ENCODE assay signal across 25 mouse cellular contexts in the genomic region with DNA sequence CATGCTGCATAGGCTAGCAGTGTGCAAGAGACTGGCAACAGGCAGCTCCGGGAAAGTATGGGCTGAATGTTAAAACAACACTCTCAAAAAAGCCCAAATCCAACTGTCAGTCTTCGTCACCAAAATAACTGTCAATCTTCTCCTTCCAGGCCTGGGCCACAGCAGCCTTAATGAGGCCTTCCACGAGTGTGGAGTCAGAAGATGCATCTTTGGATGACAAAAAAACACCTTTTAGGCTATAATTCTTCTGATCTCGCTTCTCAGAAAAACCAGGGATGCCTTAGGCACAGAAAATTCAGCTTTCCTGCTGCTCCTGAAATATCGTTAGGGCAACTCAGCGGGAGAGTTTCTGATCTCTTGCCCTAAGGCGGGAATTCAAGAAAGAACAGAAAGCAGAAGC.
"Had no signal": no experiment of that assay in that cellular context is flagged by ENCODE, and none has a peak within 500 bp of the region (broad histone marks: within the 10 kb centered on the region; RNA-seq: fewer than 3 reads in every experiment).

No protein-coding gene starts in this region.

- ATAC-seq: hindbrain, embryonic 16.5 days; inflammation-experienced regulatory T-cells, adult 6 months; intestine, embryonic 15.5 days; intestine, postnatal 0 days had no signal

- H3K4me1 ChIP-seq: hindbrain, embryonic 10.5 days; hindbrain, embryonic 12.5 days; intestine, embryonic 15.5 days; limb, embryonic 10.5 days; limb, embryonic 12.5 days had no signal

- DNase-seq: gastrocnemius, adult 2 months; gastrocnemius, postnatal 10 days; gastrocnemius, postnatal 25 days; heart, adult 18-20 months; heart, postnatal 10 days; heart, postnatal 4 days; kidney, adult 18-20 months; kidney, adult 8-10 months; kidney, postnatal 14 days; kidney, postnatal 36 days; liver had no signal

- H3K27ac ChIP-seq: gastrocnemius, adult 2 months; heart, embryonic 10.5 days; hindbrain, embryonic 10.5 days; hindbrain, embryonic 12.5 days; hindbrain, embryonic 14.5 days; intestine, embryonic 15.5 days; kidney, postnatal 0 days; left cerebral cortex, adult 2 months; limb, embryonic 10.5 days; limb, embryonic 12.5 days had no signal

- H3K4me3 ChIP-seq: gastrocnemius, adult 2 months; heart, embryonic 10.5 days; heart, embryonic 12.5 days; hindbrain, embryonic 10.5 days; hindbrain, embryonic 12.5 days; intestine, embryonic 15.5 days; left cerebral cortex, adult 2 months; limb, embryonic 10.5 days; limb, embryonic 12.5 days had no signal

- H3K36me3 ChIP-seq: heart, embryonic 10.5 days; heart, embryonic 12.5 days; hindbrain, embryonic 10.5 days; hindbrain, embryonic 12.5 days; intestine, embryonic 15.5 days; limb, embryonic 10.5 days; limb, embryonic 12.5 days had no signal

- H3K27me3 ChIP-seq: heart, embryonic 12.5 days; hindbrain, embryonic 12.5 days; intestine, embryonic 15.5 days; limb, embryonic 12.5 days had no signal

- H3K9me3 ChIP-seq: heart, embryonic 10.5 days; heart, embryonic 12.5 days; hindbrain, embryonic 10.5 days; hindbrain, embryonic 12.5 days; intestine, embryonic 15.5 days; limb, embryonic 10.5 days; limb, embryonic 12.5 days had no signal

- H3K9ac ChIP-seq: heart, embryonic 12.5 days; hindbrain, embryonic 12.5 days; hindbrain, embryonic 14.5 days; intestine, embryonic 15.5 days; limb, embryonic 12.5 days had no signal

- H3K4me2 ChIP-seq: heart, embryonic 12.5 days; hindbrain, embryonic 12.5 days; hindbrain, embryonic 14.5 days; intestine, embryonic 15.5 days; limb, embryonic 12.5 days; liver, embryonic 11.5 days had no signal
